Comparison of ENCODE assay signal across 1 mouse cellular context in the genomic region with DNA sequence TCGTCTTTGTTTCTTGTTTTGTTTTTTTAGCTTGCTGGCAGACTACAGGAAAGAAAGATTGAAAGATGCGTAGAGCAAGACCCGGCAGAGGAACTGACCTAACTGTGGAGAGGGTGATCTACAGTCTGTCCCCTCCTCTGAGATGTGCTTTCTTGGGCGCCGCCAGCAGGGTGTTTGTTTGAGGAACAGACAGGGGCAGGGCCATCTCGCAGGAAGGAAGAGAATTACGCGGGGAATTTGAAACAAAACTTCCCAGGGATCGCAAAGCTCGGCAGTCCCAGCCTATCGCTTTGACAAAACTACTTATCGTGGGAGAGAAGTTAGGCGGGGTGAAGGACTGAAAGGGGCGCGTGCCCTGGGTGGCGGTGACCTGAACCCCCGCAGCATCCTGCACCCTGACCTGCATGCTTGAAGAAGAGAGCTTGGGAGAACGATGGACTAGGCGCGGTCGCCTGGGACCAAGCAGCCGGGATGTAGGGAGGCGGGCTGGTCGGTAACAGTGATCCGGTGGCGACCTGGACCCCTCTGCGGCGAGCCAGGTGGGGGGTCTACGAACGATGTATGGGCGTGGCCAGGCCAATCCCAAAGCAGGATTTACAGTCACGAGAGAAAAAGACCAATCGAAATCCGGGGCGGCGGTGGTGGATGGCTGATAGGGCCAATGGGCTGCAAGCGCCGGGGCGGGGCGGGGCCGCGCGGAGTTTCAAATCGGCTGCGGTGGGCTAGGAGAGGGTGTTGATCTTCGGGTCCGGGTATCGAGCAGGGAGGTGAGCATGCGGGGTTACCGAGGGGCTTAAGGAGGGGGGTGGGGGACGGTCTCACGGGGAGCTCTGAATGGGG.
TF ChIP-seq lines count a peak whose summit lies in the region.

A gene (plus strand): TSS at position 265 of the 840 bp plus-strand sequence.

TF ChIP-seq in CH12.LX, 34 proteins besides CTCF, POLR2A, EP300 and RAD21 (continued from another document):
- peak; percentile 63 for TF ChIP-seq NELFE (IDR thresholded peaks at IDR 0.05; ENCODE audit: low read depth, low read length)
- TF ChIP-seq SMC3 (IDR thresholded peaks at IDR 0.05; ENCODE audit: low read depth, low read length), result no peak; the same call in 1 of the 2 replicates
- TF ChIP-seq USF1 (IDR thresholded peaks at IDR 0.05; ENCODE audit: low read depth, low read length), result peak; percentile 66
- peak; percentile 66 for TF ChIP-seq TCF12 (IDR thresholded peaks at IDR 0.05; ENCODE audit: low read depth, low read length)
- TF ChIP-seq CHD2 (IDR thresholded peaks at IDR 0.05; ENCODE audit: low read length), result peak; percentile 90
- no peak for TF ChIP-seq JUN (IDR thresholded peaks at IDR 0.05; ENCODE audit: insufficient read depth, low read depth, low read length)
- peak; percentile 78; the same call in 1 of the 2 replicates for TF ChIP-seq E2F4 (IDR thresholded peaks at IDR 0.05; ENCODE audit: insufficient replicate concordance, low read depth, low read length)
- 0 out of 2 replicates have a peak, but pooled peaks have one; percentile 57 for TF ChIP-seq RCOR1 (conservative IDR thresholded peaks at IDR 0.05; ENCODE audit: low read depth, low read length)
- peak; percentile 85; the same call in 1 of the 2 replicates for TF ChIP-seq CHD1 (IDR thresholded peaks at IDR 0.05; ENCODE audit: low read depth, low read length)
- peak; percentile 75 for TF ChIP-seq ELF1 (IDR thresholded peaks at IDR 0.05; ENCODE audit: low read depth, low read length)
- peak; percentile 32 for TF ChIP-seq MEF2A (IDR thresholded peaks at IDR 0.05; ENCODE audit: borderline replicate concordance, low read depth, low read length)
- peak; percentile 69 for TF ChIP-seq MAX (IDR thresholded peaks at IDR 0.05; ENCODE audit: low read length)
- no peak for TF ChIP-seq BHLHE40 (IDR thresholded peaks at IDR 0.05; ENCODE audit: low read depth, low read length)
- TF ChIP-seq MYC (IDR thresholded peaks at IDR 0.05; ENCODE audit: low read depth, low read length), result 0 out of 2 replicates have a peak, but pooled peaks have one; percentile 27
- TF ChIP-seq MXI1 (IDR thresholded peaks at IDR 0.05; ENCODE audit: low read depth, low read length), result peak; percentile 89
- TF ChIP-seq ZMIZ1 (IDR thresholded peaks at IDR 0.05; ENCODE audit: low read depth, low read length), result no peak; the same call in 1 of the 2 replicates
- TF ChIP-seq MAZ (IDR thresholded peaks at IDR 0.05; ENCODE audit: low read depth, low read length), result peak; percentile 77; the same call in 1 of the 2 replicates
- peak; percentile 40; the same call in 1 of the 2 replicates for TF ChIP-seq IRF4 (IDR thresholded peaks at IDR 0.05; ENCODE audit: low read depth, low read length)
- no peak for TF ChIP-seq ZKSCAN1 (IDR thresholded peaks at IDR 0.05; ENCODE audit: borderline replicate concordance, low read depth, low read length)
- TF ChIP-seq ZNF384 (IDR thresholded peaks at IDR 0.05; ENCODE audit: low read depth, low read length), result no peak
